Mouse (Mus musculus): ENCODE measurements around the gene Zfhx2.
"Not testable (repeated sequence)": the region's sequence is repeated elsewhere in the genome, so short reads cannot be mapped to it uniquely, and the experiment has no call there.

Zfhx2 gene

GRCm38 (mm10) chr14:55047971-55048531 lies 44.1 kb downstream of the Zfhx2 start:
- in situ Hi-C loops (cut with MboI, MseI): no loop called here

GRCm38 (mm10) chr14:55043694-55044093 lies 48.4 kb downstream of the Zfhx2 start:
- in situ Hi-C loops (cut with MboI, MseI): not testable (repeated sequence)

- in situ Hi-C loops (cut with MboI, MseI): no loop called here
Measured at GRCm38 (mm10) chr14:55032695-55033225, 59.4 kb downstream of the Zfhx2 start.

- in situ Hi-C loops (cut with MboI, MseI): loop anchor here (5.0 kb wide), 1 partner anchor 48 kb away; no protein-coding TSS in a partner anchor
Measured at GRCm38 (mm10) chr14:55029034-55029698, 63.0 kb downstream of the Zfhx2 start.

GRCm38 (mm10) chr14:55028333-55028835 lies 63.7 kb downstream of the Zfhx2 start:
- in situ Hi-C loops (cut with MboI, MseI): loop anchor here (5.0 kb wide), 1 partner anchor 49 kb away; no protein-coding TSS in a partner anchor

GRCm38 (mm10) chr14:55027653-55028052 lies 64.5 kb downstream of the Zfhx2 start:
- in situ Hi-C loops (cut with MboI, MseI): loop anchor here (5.0 kb wide), 1 partner anchor 50 kb away; no protein-coding TSS in a partner anchor

- in situ Hi-C loops (cut with MboI, MseI): loop anchor here (5.0 kb wide), 1 partner anchor 50 kb away; no protein-coding TSS in a partner anchor
Measured at GRCm38 (mm10) chr14:55027251-55027650, 64.9 kb downstream of the Zfhx2 start.

GRCm38 (mm10) chr14:55025527-55025926 lies 66.6 kb downstream of the Zfhx2 start:
- in situ Hi-C loops (cut with MboI, MseI): loop anchor here (5.0 kb wide), 1 partner anchor 52 kb away; no protein-coding TSS in a partner anchor

- in situ Hi-C loops (cut with MboI, MseI): no loop called here
Measured at GRCm38 (mm10) chr14:55024236-55024635, 67.9 kb downstream of the Zfhx2 start.

GRCm38 (mm10) chr14:55023011-55023410 lies 69.1 kb downstream of the Zfhx2 start:
- in situ Hi-C loops (cut with MboI, MseI): no loop called here

GRCm38 (mm10) chr14:55020394-55020793 lies 71.7 kb downstream of the Zfhx2 start:
- in situ Hi-C loops (cut with MboI, MseI): no loop called here

- in situ Hi-C loops (cut with MboI, MseI): no loop called here
Measured at GRCm38 (mm10) chr14:55016876-55017275, 75.2 kb downstream of the Zfhx2 start.

- in situ Hi-C loops (cut with MboI, MseI): no loop called here
Measured at GRCm38 (mm10) chr14:55015767-55016111, 76.4 kb downstream of the Zfhx2 start.

GRCm38 (mm10) chr14:55014991-55015766 lies 76.9 kb downstream of the Zfhx2 start, which contains the start of gene Ngdn:
Gene Ngdn (plus strand): TSS chr14:55015454.
- in situ Hi-C loops (cut with MboI, MseI): no loop called here

GRCm38 (mm10) chr14:55014591-55014990 lies 77.5 kb downstream of the Zfhx2 start:
- in situ Hi-C loops (cut with MboI, MseI): no loop called here

- in situ Hi-C loops (cut with MboI, MseI): no loop called here
Measured at GRCm38 (mm10) chr14:55011116-55011515, 81.0 kb downstream of the Zfhx2 start.

Data from regulatory T cell (primary cell).